Mouse (Mus musculus) v-Abl transformed pro-B cells (cell line): ENCODE measurements around the gene Gm49318.
"Not testable (repeated sequence)": the region's sequence is repeated elsewhere in the genome, so short reads cannot be mapped to it uniquely, and the experiment has no call there.

ENCODE experiments used
- in situ Hi-C, 2 experiments: fragments of 400-800 bp; cut with MboI; formaldehyde crosslinking; loops; one replicate each; pipeline ENCODE4 v1.15.1; 2025; ENCODE audit not compliant: unreplicated experiment in 2 of 2

The Gm49318 gene

DNA sequence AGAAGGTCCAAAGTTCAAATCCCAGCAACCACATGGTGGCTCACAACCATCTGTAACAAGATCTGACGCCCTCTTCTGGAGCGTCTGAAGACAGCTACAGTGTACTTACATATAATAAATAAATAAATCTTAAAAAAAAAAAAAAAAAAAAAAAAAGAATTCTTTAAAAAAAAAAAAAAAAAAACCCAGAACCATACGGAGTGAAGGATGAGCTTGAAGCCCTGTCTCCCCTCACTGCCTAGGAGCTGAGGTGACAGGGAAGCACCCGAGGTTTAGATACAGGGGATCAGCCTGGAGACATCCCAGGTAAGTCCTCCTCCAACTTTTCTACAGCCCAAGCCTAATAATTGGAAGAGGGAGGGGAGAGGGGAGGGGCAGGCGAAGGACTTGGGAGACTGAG is 4.7 kb upstream of the Gm49318 start:
- in situ Hi-C loops = not testable (repeated sequence)

DNA sequence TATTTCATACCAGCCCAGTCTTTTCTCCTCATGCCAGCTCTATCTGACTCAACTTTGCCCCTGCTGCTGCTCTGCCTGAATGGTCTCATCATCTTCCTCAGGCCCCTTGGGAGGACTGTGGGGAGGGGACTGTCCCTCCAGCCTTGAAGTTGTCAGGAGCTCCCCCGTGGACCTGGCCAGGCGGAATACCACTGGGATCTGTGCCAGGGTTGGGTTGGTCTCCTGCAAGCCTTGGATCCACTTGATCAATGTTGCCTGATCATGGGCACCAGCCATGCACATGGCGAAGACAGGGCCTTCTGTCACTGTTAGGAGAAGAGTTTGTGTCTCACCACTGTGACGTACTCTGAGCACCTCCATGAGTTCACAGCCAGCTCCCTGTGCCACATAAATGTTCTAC is 1.2 kb upstream of the Gm49318 start:
- in situ Hi-C loops = loop anchor here in 1 of 2 experiments (5.0 kb wide), 1 partner anchor 70 kb away; no protein-coding TSS in a partner anchor

DNA sequence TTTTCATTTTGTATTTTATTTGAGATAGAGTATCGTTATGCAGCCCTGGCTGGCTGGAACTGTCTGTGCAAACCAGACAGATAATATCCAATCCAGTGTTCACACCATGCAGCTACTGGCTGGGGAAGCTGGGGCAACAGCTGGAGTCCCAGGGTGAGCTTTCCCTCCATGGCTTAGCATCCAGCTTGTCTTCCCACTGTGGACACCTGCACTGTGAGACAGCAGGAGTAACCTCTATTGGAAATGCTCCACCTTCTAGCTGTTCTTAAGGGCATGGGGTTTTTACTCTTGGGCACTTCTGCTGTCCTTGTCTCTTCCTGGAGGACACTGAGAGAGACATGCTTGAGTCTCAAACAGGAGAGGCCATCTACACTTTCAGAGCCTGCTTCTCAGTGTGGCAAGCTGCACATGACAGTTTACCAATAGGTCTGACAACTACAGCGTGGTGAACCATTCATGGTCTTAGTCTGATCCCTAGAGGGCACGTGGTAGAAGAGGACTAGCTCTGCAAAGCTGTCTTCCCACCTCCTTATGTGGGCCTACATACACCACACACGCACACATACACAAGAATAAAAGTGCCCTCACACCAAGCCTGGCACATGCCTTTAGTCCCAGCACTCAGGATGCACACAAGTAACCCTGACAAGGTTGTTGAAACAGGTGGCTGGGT is 1.0 kb downstream of the Gm49318 start:
- in situ Hi-C loops = loop anchor here (5.0 to 10.0 kb wide), 4 partner anchors 72 to 335 kb away; partner anchors contain the start of genes Zfp809 (in 2 of the 2) and Pigyl (in 1 of the 2)

DNA sequence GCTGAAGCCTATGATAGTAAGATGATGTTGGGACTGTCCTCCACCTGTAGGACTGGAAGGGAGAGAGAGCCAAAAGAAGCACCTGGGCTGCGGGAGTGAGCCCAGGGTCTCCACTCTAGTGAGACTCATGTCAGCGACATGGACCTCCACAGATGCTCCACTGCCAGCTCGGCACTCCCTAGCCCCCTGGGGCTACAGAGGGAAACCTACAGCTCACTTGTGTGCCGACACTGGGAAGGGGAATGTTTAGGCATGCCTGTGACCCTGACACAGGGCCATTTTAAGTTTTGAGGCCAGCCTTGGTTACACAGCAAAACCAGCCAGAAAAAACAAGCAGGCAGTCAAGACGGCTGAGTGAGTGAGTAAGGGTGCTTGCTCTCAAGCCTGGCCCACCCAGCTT is 3.9 kb downstream of the Gm49318 start:
- in situ Hi-C loops = loop anchor here (5.0 to 10.0 kb wide), 3 partner anchors 90 to 338 kb away; partner anchors contain the start of genes Zfp809 (in 2 of the 2) and Pigyl (in 1 of the 2)

DNA sequence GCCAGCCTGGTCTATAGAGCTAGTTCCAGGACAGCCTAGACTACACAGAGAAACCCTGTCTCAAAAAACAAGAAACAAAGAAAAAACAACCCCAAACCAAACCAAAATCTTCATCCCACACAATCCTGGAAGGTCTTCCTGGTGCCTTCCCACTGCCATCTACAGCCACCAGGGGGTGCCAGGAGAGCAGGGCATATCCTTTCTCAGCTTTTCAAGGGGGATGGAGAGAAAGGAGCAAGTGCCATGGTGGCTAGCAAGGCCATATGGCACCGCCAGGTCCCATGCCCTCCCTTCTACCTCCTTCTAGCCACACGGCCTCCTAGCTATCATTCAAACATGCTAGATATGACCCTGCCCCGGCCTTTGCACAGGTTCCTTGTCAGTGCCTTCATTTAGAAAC is 4.6 kb downstream of the Gm49318 start:
- in situ Hi-C loops = loop anchor here (5.0 to 10.0 kb wide), 3 partner anchors 91 to 338 kb away; partner anchors contain the start of genes Zfp809 (in 2 of the 2) and Pigyl (in 1 of the 2)

DNA sequence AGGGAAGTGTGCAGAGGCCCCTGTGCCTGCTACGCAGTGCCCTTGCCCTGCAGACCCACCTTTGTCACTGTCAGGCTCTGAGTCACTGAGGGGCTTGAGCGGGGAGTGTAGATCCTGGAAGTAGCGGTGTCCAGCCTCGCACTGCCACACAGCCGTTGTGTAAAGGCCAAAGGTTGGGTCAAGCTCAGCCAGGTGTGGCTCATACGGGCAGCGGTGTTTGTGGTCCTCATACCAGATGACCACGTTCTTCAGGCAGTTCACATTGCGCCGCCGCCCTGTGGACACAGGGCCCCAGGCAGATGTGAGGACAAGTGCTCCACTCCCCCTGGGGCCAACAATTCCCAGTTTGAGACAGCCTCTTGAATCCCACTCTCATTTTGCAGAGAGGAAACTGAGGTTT is 5.4 kb downstream of the Gm49318 start:
- in situ Hi-C loops = loop anchor here (5.0 to 10.0 kb wide), 3 partner anchors 92 to 339 kb away; partner anchors contain the start of genes Zfp809 (in 2 of the 2) and Pigyl (in 1 of the 2)

DNA sequence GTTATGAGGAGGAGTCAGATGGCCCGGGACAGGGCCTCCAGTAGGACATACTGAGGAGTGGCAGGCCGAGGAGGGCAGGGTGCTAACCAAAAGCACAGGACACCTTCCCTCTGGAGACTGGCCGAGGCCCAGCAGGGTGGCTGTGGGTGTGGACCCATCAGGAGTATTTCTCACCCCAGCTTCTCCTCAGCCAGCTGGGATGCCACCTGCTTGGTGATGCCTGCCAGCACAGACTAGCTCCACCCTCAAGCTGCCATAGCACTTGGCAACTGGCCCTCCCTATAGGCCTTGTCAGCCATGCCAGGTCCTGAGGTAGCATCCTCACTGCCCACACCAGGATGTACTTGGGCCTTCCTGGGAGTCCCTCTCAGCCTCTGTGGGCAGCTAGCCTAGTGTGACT is 6.7 kb downstream of the Gm49318 start:
- in situ Hi-C loops = loop anchor here (5.0 to 10.0 kb wide), 2 partner anchors 340 to 343 kb away; no protein-coding TSS in a partner anchor

DNA sequence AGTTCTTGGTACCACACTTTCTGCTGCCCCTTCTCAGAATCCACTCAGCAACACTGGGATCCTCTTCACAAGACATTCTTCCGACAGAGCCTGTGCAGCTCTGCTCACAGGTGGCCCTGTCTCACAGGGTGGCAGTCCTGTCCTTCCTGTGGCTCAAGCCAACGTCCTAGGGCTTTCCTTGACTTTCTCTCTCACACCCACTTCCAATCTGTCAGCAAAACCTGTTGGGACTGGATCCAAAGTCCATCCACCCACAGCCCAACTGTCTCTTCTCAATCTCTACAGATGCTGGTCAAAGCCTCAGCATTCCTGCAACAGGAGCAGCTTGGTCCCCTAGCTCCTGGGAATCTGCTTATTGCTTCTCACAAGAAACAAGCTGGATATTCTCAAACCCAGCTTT is 9.7 kb downstream of the Gm49318 start:
- in situ Hi-C loops = loop anchor here (5.0 to 10.0 kb wide), 2 partner anchors 343 to 346 kb away; no protein-coding TSS in a partner anchor

DNA sequence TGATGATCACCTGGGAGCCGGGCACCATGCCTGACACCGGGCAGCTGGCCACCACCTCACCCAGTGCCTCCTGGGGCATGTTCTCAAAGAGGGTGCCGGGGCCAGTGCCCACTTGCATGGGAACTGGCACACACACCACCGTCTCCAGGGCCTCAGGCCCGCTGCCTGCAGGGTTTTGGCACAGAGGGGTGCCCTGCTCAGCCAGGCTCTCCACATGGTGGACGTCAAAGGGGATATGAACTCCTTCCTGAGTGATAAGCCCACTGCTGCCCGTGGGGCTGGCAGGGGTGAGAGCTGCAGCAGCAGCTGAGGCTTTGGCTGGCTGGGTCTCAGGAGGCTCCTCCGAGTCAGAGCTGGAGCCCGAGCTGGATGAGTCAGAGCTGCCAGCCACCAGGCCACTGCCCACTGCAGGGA is 13.0 kb downstream of the Gm49318 start:
- in situ Hi-C loops = loop anchor here (5.0 to 10.0 kb wide), 2 partner anchors 81 to 223 kb away; partner anchors contain the start of gene Angptl8 (in 1 of the 2)

DNA sequence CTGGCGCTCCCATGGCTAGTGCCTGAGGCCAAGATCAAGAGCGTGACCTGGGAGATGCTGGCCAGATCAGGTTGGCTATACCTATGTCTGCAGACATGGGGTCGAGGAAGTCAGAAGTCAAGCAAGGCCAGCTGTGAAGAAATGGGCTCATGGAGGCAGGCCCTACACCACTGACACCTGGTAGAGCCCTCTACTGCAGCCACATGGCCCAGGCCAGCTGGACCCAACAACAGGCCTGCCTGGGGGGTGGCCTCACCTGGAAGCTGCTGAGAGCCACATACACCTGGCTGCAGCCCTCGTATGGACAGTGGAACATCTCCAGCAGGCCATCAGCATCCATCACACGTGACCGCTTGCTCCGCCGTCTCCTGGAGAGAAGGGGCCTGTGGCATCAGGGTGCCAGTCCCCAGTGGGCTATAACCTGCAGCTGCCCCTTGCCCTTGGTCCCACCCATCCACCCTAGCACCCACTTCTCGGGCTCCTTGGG is 14.0 kb downstream of the Gm49318 start:
- in situ Hi-C loops = loop anchor here (5.0 to 10.0 kb wide), 2 partner anchors 80 to 222 kb away; partner anchors contain the start of gene Angptl8 (in 1 of the 2)

DNA sequence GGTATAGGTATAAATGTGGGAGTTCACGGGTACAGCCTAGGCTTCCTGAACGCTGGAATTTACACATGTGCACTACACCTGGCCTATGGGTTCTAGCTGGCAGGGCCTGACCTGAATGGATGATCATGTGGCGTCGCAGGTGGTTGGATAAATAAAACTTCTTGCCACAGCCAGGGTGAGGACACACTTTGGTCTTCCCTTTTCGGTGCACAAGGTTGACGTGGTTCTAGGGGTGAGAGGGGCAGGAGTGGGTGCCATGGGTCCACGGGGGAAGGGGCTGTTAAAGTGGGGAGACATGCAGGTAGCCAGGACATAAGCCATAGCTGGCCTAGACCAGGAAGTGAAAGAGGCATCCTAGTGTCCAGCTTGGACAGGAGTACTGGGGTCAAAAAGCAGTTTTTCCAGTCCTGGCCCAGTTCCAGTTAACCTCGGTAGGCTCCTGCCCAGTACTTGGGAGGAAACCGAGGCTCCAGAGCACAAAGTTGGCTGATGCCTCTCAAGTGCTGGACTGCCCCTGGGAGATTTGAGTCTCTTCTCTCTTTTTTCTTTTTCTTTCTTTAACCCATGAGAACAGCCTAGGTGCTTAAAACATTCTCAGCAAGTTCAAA is 14.7 kb downstream of the Gm49318 start:
- in situ Hi-C loops = loop anchor here (5.0 to 10.0 kb wide), 2 partner anchors 79 to 222 kb away; partner anchors contain the start of gene Angptl8 (in 1 of the 2)

DNA sequence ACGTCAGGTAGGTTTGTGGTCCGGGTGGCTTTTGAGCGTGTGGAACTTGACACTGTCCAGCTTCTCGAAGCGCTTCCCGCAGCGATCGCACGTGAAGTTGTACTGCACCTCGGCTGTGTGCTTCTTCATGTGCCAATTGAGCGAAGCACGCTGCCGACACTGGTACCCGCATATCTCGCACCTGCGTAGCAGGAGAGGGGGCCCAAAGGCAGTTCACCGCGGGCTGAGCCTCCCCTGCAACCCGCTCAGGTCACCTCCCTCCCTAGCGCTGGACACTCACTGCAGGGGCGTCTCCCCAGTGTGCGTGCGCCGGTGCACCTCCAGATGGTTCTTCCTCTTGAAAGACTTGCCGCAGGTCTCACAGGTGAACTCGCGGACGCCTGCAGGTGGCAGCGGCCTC is 15.3 kb downstream of the Gm49318 start:
- in situ Hi-C loops = loop anchor here (5.0 to 10.0 kb wide), 2 partner anchors 78 to 221 kb away; partner anchors contain the start of gene Angptl8 (in 1 of the 2)

DNA sequence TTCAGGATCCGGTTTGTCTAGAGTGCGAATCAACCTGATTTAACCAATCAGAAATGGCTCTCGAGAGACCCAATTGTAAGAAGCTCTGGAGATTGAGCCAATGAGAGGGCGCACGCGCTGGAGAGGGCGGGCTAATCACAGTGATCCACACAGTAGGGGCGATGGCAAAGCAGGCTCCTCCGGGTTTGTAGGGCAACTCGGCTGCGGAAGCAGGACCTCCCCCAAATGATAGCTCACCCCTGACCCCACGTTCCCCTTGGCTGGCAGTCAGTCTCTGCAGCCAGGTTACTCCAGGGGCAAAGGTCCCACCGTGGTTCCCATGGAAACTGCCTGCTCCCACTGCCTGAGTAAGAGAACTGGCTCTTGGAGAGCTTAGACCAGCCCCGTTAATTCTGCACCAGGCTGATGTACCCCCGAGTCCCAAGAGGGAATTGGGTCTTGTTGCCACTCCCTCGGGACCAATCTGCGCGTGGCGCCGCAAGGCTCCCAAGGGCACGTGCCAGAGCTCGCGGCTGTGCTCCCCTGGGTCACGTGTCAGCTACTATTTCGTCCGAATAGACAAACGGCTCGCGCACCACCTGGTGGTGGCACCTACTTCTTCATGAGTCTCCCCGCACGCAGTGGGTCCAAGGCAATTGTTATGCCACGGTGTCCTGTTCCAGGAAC is 16.5 kb downstream of the Gm49318 start:
- in situ Hi-C loops = loop anchor here (5.0 to 10.0 kb wide), 2 partner anchors 77 to 220 kb away; partner anchors contain the start of gene Angptl8 (in 1 of the 2)

DNA sequence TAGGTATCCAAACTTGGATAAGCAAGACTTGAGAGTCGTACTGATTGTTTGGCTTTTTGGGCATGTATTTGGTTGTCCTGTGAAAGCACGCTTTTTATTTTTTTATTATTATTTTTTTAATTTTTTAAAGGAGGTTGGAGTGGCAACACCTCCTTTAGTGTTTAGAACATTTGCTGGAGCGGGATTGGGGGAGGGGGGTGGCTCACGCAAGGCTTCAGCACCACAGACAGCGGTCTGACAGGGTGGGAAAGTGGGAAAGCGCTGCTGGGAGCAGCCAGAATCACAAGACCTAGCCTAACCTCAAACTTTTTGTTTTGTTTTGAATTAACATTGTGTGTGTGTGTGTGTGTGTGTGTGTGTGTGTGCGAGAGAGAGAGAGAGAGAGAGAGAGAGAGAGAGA is 17.4 kb downstream of the Gm49318 start:
- in situ Hi-C loops = loop anchor here in 1 of 2 experiments (10.0 kb wide), 1 partner anchor 219 kb away; the partner anchor contains the start of gene Angptl8

DNA sequence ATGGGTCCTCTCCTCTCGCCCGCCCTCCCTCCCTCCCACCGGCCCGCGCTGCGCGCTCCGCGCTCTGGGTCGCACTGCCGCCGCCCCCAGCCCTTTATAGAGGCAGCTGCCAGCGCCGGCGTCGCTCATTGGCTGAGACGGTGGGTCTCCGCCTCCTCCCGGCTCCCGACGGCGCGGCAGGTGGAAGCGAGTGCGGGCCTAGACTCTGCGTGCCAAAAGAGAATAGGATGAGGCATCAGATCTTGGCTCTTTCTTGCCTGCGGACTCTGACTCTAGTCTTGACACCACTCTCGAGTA is 19.2 kb downstream of the Gm49318 start, which contains the start of gene Elavl3:
Gene Elavl3 (minus strand): TSS at position 66 of the 297 bp plus-strand sequence.
- in situ Hi-C loops = loop anchor here in 1 of 2 experiments (10.0 kb wide), 1 partner anchor 217 kb away; the partner anchor contains the start of gene Angptl8

DNA sequence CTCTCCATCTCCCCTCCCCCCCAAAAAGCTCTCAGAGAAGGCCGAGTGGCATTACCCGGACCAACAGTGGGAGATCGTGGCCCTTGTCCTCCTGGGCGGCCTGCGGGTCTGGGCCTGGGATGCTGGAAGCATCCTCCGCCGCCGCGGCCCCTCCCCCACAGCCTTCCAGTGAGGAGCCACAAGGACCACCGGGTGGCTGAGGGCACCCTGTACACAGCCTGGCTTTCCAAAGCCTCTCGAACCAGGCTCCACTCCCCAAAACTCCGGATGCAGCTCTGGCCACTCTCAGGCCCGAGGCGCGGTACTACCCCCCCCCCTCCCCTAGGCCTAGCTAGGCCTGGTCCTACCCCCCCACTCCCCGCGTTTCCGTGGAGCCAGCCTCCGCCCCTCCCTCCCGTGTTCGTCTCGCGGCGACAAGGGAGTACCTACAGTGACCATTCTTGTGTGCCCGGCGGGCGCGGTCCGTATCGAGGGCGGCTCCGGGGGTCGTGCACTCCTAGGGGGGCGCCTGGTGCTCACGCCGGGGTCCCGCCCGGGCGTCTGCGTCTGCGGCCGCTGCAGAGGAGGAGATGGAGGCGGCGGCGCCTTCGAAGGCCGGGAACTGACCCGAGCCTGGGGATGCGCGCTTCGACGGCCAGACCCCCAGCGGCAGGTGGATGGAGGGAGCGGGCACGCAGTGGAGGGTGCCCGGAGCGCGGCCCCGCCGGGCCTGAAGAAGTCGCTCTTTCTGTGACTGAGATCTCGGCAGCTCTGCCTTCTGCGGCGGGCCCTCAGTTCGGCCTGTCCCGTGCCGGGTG is 19.7 kb downstream of the Gm49318 start:
- in situ Hi-C loops = loop anchor here in 1 of 2 experiments (10.0 kb wide), 1 partner anchor 217 kb away; the partner anchor contains the start of gene Angptl8

DNA sequence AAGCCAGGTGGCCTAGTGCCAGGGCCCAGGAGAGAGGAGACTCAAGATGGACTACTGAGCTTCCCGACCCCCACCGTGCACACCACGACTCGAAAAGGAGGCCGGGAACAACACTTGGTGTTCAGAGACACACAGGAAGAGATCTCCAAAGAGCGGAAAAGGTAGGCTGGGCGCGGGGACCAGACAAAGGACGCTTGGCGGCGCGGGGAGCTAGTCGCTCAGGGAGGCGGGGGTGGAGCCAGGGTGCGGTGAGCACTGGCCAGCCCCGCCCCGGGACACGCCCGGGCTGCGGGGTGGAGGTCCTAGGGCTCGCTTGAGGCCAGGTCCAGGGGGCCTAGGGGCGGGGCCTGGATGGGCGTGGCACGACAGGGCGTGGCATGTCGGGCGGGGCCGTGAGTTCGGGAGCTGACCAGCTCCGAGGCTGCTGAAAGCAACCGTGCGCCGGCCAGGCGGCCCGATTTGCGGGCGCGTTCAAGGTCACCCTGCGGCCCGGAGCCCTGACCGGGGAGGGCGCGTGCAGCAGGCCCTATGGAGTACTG is 20.6 kb downstream of the Gm49318 start:
- in situ Hi-C loops = loop anchor here in 1 of 2 experiments (10.0 kb wide), 1 partner anchor 216 kb away; the partner anchor contains the start of gene Angptl8

DNA sequence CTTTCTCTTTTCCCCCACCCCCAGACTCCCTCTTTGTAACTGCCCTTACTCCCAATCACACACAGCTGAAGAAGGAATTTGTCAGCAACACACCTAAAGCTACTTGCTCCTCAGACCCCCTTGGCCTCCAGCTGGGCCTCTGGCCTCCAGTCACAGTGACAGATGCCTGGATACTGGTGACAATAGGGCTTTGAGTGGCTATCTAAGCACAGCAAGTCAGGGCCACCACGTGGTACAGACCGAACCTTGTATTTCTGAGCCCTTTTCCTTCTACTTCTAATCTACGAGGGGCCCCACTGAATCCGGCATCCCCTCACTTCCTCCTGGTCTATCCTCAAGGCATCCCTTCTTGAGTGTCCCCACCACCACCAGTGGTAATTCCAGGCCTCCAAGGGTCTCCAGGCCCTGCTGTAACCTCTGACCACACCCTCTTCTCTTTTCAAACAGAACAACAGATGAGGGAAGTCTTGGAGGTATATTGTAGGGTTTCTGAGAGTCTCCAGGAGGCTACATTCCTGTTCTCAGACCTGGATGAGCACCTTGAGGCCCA is 21.3 kb downstream of the Gm49318 start:
- in situ Hi-C loops = loop anchor here (10.0 kb wide), 1 partner anchor 215 kb away; the partner anchor contains the start of gene Angptl8 (in 2 of the 2)
